Mouse (Mus musculus) small intestine, adult 2 months (tissue): ENCODE measurements around the gene Mbnl1. TPM values are rescaled to one million over a fixed set of nuclear protein-coding genes. Genes with fewer than 3 reads are reported as not detected.

Source experiments
- H3K27ac ChIP-seq: fragments of 200-500 bp; 2 replicates; pipeline ENCODE4 v1.5.1; 2012; ENCODE audit warnings: low read depth, low read length, control low read depth, inconsistent platforms; ENCODE audit not compliant: insufficient read depth
- H3K27me3 ChIP-seq: fragments of 200-500 bp; 2 replicates; pipeline ENCODE4 v1.6.1; 2012; ENCODE audit warnings: mild to moderate bottlenecking, moderate library complexity, low read length, inconsistent platforms; ENCODE audit not compliant: control insufficient read depth, insufficient read depth
- H3K36me3 ChIP-seq: fragments of 200-500 bp; 2 replicates; pipeline ENCODE4 v1.6.1; 2012; ENCODE audit warnings: mild to moderate bottlenecking, low read length, control low read depth, inconsistent platforms; ENCODE audit not compliant: control insufficient read depth, insufficient read depth
- H3K4me1 ChIP-seq: fragments of 200-500 bp; 2 replicates; pipeline ENCODE4 v1.6.1; 2012; ENCODE audit warnings: low read length, inconsistent platforms, mixed read lengths; ENCODE audit not compliant: control insufficient read depth, insufficient read depth, insufficient read length
- H3K4me3 ChIP-seq: fragments of 200-500 bp; 2 replicates; pipeline ENCODE4 v1.5.1; 2012; ENCODE audit warnings: low read depth, mild to moderate bottlenecking, control low read depth, inconsistent platforms, low read length, moderate library complexity
- CTCF ChIP-seq: fragments of 200-500 bp; IDR thresholded peaks from 2 replicates; pipeline ENCODE4 v1.5.1; 2012; ENCODE audit warnings: low read depth, mild to moderate bottlenecking, control low read depth, inconsistent platforms, low read length, moderate library complexity, mixed read lengths; ENCODE audit not compliant: insufficient replicate concordance, insufficient read length; ENCODE audit errors: extremely low read depth
- POLR2A ChIP-seq: fragments of 200-500 bp; IDR thresholded peaks from 2 replicates; pipeline ENCODE4 v1.6.1; 2012; ENCODE audit warnings: low read depth, mild to moderate bottlenecking, control low read depth, inconsistent platforms, low read length, moderate library complexity
- WGBS: fragments of 180-500 bp; shearing (Covaris S2); methylation state at CpG from one replicate; pipeline ENCODE4 v1.1.7; 2018; 5-methylcytosine and 5-hydroxymethylcytosine counted together
- polyA plus RNA-seq: library from polyadenylated mRNA; depleted of rRNA; stranded (reverse); fragments of >200 nt; gene quantifications from 2 replicates; pipeline ENCODE4 v1.2.3, GENCODE M21; 2012

Gene Mbnl1
- polyA plus RNA-seq, 1 experiment: 48.7 TPM

DNA sequence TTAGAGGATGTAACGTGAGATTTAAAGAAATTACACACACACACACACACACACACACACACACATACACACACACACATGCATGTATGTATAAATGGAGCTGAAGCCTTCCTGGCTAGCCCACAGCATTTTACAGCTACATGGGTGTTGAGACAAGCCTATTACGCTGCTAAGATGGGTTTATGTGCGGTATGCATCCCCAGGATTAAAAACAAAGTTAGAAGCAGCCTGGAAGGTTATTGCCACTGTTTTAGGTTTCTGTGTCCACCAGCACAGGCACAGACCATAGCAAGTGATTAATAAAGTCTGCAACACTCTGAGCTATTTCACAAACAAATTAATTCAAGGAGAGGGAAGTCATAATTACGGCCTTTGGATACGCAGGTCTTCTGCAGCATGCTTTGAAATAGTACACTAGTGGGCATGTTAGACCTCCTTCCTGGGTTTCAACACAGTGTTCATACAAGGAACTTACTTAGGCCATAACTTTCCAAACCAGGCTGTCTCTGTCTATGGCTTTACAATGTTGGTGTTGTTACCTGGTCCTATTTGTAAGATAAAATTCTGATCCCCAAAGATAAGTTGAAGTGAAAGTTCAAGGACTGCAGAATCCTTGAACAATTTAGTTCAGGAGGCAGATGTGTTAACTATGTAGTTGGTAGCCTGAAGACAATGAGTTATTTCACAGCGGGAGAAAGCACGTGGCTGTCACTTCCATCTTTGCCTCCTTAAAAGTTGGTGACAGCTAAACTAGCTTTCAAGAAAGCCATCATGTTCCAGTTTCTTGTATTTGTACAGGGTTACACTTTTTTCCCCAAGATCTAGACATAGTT, 29.7 kb downstream of the Mbnl1 start:
- H3K36me3 ChIP-seq: no peaks in the 10 kb centered on the region
- 2% methylated on average over 7 of the region's 7 CpGs for WGBS
- H3K4me1 ChIP-seq: peaks cover 13% of the 10 kb centered on the region; the same call in 1 of the 2 replicates

DNA sequence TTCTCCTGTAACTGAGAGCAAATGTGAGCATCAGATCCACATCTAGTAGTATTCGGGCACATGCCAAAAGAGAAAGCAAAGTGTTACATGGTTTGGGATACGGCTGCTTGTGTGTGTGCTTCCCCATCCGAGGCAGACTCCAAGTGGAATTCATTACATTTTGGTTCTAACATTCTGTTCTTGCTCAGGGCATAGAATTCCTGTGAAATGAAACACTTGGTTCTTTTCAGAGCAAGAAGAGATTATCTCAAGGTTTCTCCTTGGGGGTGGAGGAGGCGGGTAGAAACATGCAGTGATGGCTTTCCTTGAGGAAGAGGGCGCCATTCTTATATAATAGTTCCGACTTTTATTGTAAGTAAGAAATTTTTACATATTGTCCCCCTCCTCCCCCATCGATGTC, 30.6 kb downstream of the Mbnl1 start:
- Histone ChIP-seq H3K27me3 (no peaks in the 10 kb centered on the region), H3K4me3 (no peak overlapping the region), H3K36me3 (no peaks in the 10 kb centered on the region), H3K4me1 (peaks cover 16% of the 10 kb centered on the region), H3K27ac (peak overlapping the region; percentile 28)
- 5% methylated on average over 7 of the region's 7 CpGs for WGBS
- TF ChIP-seq CTCF (no peak), POLR2A (no peak)

More for the DNA sequence above, 29.7 kb downstream of the Mbnl1 start:
- peak overlapping the region; percentile 80 for H3K27ac ChIP-seq
- H3K27me3 ChIP-seq: no peaks in the 10 kb centered on the region
- no peak overlapping the region for H3K4me3 ChIP-seq
- no peak for TF ChIP-seq POLR2A
- TF ChIP-seq CTCF: no peak

DNA sequence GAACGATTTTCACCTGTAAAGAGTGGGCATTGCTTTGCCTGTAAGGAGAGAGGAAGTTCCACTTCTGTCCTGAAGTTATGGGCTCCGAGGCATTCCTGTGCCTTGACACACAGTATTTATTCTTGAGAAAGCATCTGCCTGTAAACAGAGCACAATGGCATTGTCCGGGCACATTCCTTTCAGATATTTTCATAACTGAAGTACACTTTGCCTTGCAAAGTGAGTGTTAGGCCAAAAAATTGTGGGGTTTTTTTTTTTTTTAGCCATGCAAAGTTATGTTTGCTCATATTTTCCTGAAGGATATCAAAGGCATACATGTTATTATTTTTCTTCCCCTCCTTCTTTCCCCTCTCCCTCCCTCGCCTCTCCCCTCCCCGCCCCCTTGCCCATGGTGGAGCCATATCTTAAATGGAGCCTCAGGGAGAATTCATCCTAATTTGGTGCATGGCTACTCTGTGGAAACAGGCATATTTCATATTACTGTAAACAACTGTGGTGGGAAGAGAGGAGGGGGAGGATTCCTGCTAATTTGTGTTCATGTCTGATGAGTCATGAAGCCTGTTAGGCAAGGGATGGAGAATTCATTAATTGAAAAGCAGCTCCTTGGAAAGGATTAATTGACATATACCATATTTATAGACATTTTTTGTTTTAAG, 32.3 kb downstream of the Mbnl1 start:
- no peak for TF ChIP-seq POLR2A
- no peak overlapping the region for H3K4me3 ChIP-seq
- no peaks in the 10 kb centered on the region for H3K36me3 ChIP-seq
- 38% methylated on average over 5 of the region's 5 CpGs for WGBS
- H3K27me3 ChIP-seq: no peaks in the 10 kb centered on the region
- peaks cover 10% of the 10 kb centered on the region for H3K4me1 ChIP-seq
- H3K27ac ChIP-seq: peak overlapping the region; percentile 40

DNA sequence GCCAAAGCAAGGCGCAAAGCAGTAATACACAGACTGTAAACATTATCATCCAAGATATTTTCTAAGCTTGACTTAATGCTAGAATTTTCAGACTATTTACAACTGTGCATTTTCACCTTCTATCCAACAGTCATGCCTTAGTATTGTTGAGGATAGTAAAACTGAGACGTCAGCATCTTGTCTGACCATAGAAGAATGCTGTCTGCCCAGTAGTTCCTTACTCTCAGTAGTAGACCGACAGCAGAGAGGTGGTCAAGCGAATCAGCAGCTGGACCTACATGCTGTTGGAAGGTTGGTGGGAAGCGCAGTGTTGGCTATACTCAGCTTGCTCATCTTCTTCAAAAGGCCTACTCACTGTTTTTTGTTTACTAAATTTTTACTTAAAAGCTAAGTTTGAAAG, 34.2 kb downstream of the Mbnl1 start:
- 84% methylated on average over 5 of the region's 5 CpGs for WGBS
- no peaks in the 10 kb centered on the region for H3K27me3 ChIP-seq
- no peak overlapping the region for H3K4me3 ChIP-seq
- no peaks in the 10 kb centered on the region for H3K36me3 ChIP-seq
- TF ChIP-seq POLR2A (no peak), CTCF (no peak)
- peaks cover 11% of the 10 kb centered on the region for H3K4me1 ChIP-seq
- no peak overlapping the region for H3K27ac ChIP-seq

DNA sequence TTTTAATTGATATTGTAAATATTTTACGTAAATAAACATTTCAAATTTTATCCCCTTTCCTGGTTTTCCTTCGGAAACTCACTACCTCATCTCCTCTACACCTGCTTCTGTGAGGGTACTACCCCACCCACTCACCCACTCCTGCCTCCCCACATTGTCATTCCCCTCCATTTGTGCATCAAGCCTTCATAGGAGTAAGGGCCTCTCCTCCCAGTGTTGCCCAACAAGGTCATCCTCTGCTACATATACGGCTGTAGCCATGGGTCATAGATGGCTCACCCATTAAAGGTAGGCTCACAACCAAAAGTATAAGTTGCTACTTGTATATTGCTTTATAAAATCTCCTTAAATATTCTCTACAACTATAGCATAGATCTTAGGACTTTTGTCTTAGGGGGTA, 34.9 kb downstream of the Mbnl1 start:
- no peak for TF ChIP-seq CTCF
- no peak for TF ChIP-seq POLR2A
- H3K4me1 ChIP-seq: peaks cover 11% of the 10 kb centered on the region
- WGBS: 83% methylated on average over 3 of the region's 3 CpGs

DNA sequence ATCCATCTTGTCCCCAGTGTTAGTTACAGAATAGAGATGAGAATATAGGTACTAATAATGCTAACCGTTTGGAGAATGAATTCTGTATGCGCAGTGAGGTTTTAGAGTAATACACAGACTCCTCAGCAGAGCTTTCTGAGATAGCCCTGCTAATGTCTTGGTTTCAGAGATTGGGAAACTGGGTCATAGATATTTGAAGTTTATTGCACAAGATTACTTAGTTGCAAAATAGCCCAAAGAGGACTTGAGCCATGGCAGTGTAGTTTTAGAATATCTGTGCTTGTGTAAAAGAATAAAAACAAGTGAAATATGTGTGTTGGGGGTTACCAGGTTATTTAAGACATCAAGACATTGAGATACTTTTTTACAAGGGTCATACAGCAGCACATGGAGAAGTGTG, 35.3 kb downstream of the Mbnl1 start:
- Histone ChIP-seq H3K4me1 (peaks cover 11% of the 10 kb centered on the region), H3K27ac (no peak overlapping the region), H3K36me3 (no peaks in the 10 kb centered on the region), H3K27me3 (no peaks in the 10 kb centered on the region), H3K4me3 (no peak overlapping the region)
- TF ChIP-seq POLR2A (no peak), CTCF (no peak)
- 73% methylated on average over 2 of the region's 2 CpGs for WGBS

More for the DNA sequence above, 34.9 kb downstream of the Mbnl1 start:
- Histone ChIP-seq H3K36me3 (no peaks in the 10 kb centered on the region), H3K27me3 (no peaks in the 10 kb centered on the region), H3K27ac (no peak overlapping the region), H3K4me3 (no peak overlapping the region)

DNA sequence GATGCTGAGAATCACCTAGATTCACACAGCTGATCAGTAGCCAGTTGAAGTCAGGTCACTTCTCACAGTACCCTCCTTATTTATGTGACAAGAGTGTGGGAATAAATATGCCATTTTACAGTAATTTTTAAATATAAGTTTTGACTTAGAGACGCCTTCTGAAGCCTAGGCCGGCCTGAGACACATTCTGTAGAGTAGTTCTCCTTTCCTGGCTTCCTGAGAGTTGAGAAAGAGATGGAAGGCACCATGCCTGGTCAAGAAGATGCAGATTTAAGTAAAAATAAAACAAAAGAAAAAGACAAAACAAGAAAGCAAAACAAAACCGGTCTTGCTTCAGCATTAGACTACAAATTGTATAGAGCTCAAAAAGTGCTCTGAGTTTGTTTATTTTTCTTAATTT, 38.6 kb downstream of the Mbnl1 start:
- Histone ChIP-seq H3K4me1 (peaks cover 15% of the 10 kb centered on the region), H3K4me3 (no peak overlapping the region), H3K36me3 (no peaks in the 10 kb centered on the region), H3K27me3 (no peaks in the 10 kb centered on the region), H3K27ac (no peak overlapping the region)
- 78% methylated on average over 3 of the region's 3 CpGs for WGBS
- TF ChIP-seq POLR2A: no peak
- TF ChIP-seq CTCF: no peak
